Mouse (Mus musculus) testis, postnatal 10 days (tissue): ENCODE data around the gene Cdc14b.
"Not testable (repeated sequence)": the region's sequence is repeated elsewhere in the genome, so short reads cannot be mapped to it uniquely, and the experiment has no call there.

Source experiments
- DNase-seq: peaks from one replicate; pipeline ENCODE4 v3.0.0; 2021; ENCODE audit warnings: low spot score

Cdc14b gene

GRCm38 (mm10) chr13:64273891-64274844 is 922 bp downstream of the Cdc14b start:
- peak; percentile 74 for DNase-seq

DNA sequence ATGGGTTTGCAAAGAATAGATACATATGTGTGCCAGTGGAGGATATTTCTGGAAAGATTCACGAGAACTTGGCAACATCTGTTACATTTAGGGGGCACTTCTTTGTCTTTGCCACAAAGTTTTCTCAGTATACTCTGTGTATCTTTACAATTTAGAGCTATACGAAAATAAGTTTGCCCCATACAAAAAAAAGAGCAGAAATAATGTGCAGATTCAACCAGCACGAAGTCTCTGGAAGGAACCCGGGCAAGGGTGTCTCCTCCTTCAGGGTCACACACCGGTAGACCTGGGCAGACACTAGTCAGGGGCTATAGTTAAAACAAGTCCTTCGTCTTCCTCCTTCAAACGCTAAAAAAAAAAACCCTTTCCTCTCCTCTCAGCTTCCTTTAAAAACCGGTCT is 1.7 kb downstream of the Cdc14b start:
- DNase-seq: no peak

- DNase-seq: no peak
Measured at GRCm38 (mm10) chr13:64268384-64268783, 6.7 kb downstream of the Cdc14b start.

- DNase-seq: no peak
Measured at GRCm38 (mm10) chr13:64267151-64267550, 7.9 kb downstream of the Cdc14b start.

DNA sequence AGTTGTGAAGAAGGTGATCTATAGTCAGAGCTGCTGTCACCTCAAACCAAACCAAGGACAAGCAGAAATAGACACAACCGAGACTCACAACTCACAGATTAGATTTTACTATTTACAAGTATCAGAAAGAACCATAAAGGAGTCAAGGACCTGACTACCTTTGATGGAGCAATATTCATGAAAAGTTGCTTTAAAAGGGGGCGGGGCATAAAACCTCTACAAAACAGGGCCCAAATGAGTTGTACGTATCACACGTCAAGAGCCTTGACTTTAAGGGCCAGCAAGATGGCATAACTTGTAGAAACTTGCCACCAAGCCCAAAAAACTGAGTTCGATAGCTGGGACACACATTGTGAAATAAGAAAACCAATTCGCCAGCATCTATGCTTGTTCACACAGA is 10.5 kb downstream of the Cdc14b start:
- no peak for DNase-seq

DNA sequence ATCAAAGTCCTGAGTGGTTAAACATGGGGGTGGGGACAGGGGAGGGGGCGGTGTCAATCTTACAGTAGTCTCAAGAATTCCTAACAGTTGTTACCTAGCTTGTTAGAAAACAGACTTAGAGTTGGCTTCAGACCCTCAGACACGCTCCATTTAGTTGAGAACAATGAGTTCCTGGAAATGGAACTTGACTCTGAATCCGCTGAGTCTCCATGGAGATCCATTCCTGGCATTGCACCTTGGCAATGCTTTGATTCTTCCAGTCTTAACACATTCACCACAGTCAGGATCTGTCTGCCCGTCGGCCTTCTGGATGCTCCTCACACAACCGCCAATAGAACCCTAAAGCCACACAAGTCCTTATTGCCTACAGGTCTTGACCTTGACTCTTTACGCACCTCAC is 15.2 kb downstream of the Cdc14b start:
- no peak for DNase-seq

- no peak for DNase-seq
Measured at GRCm38 (mm10) chr13:64258516-64258821, 16.6 kb downstream of the Cdc14b start.

- DNase-seq: no peak
Measured at GRCm38 (mm10) chr13:64257814-64258515, 17.1 kb downstream of the Cdc14b start.

DNA sequence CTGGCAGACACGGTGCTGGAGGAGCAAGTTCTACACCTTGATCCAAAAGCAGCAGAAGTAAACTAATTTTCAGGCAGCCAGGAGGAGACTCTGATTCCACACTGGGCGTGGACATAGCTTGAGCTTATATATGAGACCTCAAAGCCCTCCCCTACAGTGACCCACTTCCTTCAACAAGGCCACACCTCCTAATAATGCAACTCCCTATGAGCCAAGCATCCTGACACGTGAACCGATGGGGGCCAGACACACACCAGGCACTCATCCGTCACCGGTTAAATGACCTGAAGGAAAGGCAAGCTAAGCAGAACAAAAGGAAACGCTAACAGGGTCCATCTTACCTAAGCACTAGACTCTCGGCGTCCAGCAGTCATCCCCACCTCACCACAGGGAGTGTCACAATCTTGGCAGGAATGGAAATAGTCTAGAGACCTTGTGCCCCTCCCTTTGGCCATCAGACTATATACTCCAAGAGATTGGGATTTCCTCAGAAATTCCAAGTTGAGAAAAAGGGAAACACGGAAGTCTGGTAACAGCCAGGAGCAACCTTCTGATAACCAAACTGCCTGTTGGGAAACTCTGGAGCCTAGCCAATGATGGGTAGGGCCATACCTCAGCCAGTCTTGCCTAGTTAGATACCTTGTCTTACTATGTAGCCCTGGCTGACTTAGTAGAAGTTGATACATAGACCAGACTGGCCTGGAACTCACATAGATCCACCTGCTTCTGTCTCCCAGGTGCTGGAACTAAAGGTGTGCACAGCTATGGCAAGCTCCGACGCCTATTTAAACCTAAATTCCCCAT is 17.9 kb downstream of the Cdc14b start:
- DNase-seq: no peak

GRCm38 (mm10) chr13:64254185-64254584 is 20.9 kb downstream of the Cdc14b start:
- not testable (repeated sequence) for DNase-seq

DNA sequence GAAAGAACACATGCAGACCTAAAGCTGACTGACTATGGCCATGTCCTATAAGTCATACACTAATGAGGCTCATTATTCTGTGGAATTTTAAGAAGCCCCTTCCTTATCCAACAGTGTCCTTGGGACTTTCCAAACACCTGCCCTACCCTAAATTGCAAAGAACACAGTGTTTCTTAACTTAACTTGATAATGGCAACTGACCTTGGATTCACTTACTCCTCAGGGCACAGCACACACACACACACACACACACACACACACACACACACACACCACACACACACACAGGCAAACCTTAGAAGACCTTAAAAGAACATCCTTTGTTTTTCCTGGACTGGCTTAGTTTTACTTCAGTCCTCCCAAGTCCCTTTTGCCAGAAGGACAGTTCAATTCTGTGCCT is 21.4 kb downstream of the Cdc14b start:
- peak; percentile 67 for DNase-seq

DNA sequence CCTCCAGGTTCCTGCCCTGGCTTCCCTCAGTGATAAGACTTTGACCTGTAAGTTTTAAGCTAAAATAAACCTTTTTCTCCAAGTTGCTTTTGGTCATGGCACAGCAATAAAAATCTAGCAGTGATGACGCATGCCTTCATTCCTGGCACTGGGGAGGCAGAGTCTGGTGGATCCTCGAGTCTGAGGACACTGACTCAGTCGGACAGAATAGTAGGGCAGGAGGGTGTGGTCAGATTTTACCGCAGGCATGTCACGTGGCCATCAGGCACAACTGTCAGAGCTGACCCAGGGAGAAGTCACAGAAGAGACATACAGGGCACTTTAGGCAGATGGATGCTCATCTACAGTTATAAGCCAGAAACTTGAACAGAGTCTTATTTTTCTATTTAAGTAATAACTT is 22.9 kb downstream of the Cdc14b start:
- DNase-seq: no peak

DNA sequence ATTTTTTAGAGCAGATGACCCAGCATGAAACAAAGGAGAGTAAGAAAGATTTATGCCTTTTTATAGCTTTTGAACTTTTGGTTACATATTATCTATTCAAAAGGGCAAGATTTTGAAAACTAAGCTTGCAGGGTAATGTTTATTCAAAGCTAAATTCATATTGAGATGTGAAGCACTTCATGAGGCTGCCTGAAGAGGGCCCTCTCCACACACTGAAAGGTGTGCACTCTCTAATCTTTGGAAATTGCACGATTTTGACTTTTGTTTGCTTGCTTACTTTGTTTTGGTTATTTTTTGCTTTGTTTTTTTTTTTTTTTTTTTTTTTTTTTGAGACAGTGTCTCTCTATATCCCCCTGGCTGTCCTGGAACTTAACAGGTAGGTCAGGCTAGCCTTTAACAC is 24.7 kb downstream of the Cdc14b start:
- peak; percentile 83 for DNase-seq

DNA sequence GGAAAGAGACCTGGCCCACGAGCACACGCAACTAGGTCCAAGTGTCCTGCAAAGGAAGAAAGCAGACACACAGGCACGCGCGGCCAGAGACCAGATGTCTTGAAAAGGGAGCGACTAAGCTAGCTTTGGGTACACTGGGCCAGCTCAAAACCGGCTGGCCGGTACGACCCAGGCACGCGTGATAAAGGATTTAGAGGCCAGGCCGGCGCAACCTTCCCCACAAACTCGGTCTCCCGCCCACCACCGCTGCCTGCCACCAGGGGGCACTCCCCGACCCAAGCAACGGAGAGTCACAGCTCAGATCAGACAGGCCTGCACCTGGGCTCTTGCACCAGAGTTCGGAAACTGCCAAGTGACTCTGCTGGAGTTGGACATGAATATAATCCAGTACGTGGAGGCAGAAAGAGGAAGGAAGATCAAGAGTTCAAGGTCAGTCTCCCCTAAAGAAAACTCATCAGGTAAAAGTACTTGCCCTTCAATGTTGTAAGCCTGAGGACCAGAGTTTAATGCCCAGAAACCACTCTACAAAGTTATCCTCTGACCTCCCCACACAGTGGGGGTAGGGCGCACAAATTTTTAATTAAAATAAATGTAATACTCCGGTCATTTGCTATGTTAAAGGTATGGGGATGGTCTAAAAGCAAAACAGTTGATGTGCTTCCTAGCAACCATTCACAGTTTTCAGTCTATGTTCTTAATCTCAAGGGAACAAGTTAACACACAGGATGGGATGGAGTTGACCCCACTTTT is 26.1 kb downstream of the Cdc14b start:
- peak; percentile 96 for DNase-seq

- DNase-seq: peak; percentile 74
Measured at GRCm38 (mm10) chr13:64248161-64248774, 26.8 kb downstream of the Cdc14b start.

GRCm38 (mm10) chr13:64246106-64246505 is 29.0 kb downstream of the Cdc14b start:
- DNase-seq: no peak

DNA sequence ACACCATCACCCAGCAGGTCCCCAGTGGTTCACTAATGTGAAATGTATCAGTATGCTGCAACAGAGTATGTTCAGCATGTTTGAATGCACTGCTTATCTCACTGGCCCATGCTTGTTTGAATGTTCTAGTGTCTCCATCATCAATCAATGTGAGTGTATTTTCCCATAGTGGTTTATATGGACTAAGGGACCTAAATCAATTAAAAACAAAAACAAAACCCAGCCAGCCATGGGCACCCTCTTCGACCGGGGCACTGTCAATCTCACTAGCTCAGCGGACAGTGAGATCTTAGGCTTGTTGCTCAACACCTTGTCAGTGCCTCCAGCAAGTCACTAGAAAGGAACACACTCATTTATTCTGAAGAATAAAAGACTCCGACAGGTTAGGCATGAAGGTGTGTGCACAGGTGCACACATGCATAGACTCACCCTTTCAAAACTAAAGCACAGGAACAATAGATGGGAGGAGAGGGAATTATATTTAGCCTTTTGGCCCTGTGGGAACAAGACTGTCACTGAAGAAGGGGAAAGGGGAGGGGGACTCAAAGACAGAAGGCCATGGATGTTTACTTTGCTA is 30.3 kb downstream of the Cdc14b start:
- no peak for DNase-seq

- DNase-seq: no peak
Measured at GRCm38 (mm10) chr13:64242721-64243120, 32.4 kb downstream of the Cdc14b start.

DNA sequence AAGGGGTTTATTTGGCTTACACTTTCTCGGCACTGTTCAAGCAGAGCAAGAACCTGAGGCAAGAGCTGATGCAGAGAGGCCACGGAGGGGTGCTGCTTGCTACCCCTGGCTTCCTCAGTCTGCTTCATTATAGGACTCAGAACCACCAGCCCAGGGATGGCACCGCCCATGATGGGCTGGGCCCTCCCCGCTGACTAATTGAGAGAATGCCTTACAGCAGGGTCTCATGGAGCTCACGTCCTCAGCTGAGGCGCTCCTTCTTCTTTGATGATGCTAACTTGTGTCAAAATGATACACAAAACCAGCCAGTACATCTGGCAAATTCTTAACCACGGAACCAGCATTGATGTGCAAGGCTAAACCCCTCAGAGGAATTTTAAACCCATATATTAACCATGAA is 34.5 kb downstream of the Cdc14b start:
- DNase-seq: no peak

DNA sequence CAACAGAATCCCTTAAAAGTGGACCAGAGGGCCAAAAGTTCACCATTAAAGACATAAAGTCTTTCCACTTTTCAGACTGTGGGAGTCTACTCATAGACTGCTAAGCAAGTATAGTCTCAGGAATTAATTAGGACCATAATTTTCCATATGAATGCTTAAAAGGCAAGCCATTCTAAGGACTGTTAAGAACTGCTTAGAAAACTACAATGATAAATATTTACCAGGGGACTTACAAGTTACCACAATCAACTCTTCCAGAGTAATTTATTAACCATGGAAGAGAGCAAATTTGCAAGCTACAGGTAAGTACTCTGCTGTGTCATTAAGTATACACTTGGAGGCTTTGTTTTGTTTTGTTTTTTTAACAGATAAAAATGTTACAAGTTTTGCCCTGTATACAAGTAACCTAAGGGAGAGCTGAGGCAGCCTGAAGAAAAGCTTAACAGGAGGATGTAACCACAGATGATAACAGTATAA is 37.4 kb downstream of the Cdc14b start:
- DNase-seq: no peak
